ENCODE assay signal across 21 mouse cellular contexts in the genomic region with DNA sequence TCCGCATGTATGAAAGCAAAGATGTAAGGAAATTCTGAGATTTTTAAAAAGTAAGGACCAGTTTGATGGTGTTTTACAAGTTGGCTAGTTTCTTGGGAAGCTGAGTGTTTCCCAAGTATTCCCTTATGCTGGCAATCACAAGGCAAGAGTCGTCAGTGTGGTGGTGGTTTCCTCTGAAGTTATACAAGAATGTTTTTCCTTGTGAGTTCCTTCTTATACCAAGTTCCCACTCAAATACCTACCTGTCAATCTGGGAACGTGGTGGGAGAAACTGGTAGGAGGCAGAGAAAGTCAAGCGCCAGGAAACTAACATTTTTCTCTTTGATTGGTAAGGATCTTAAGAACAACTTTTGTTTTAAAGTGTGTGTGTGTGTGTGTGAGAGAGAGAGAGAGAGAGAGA.
DNase-seq lines count a peak whose midpoint lies in the region; ATAC-seq lines count a peak whose summit lies in the region.
"Had no signal": no experiment of that assay in that cellular context is flagged by ENCODE, and none has a peak within 500 bp of the region (broad histone marks: within the 10 kb centered on the region; RNA-seq: fewer than 3 reads in every experiment).

No protein-coding gene starts in this region.

- DNase-seq in frontal cortex, postnatal 36 days (ENCODE audit: low spot score in 2 of 2) = no peak
- DNase-seq in brain, adult 2 months (ENCODE audit: low read depth, low spot score) = peak; percentile 69
- peak; percentile 51 for DNase-seq in telencephalon, adult 2 months (ENCODE audit: low read depth, low spot score)
- DNase-seq in spleen, postnatal 10 days (ENCODE audit: low spot score in 2 of 2) = no peak
- DNase-seq: adrenal gland, adult 8-10 months; adrenal gland, postnatal 14 days; adrenal gland, postnatal 36 days; B cell, adult 2 months; cerebellum, adult 11 months; cerebellum, adult 18-20 months; cerebellum, adult 8-10 months; cerebellum, adult 9-11 months; cerebellum, postnatal 14 days; cerebellum, postnatal 36 days; forebrain, postnatal 0 days had no signal

- peak; percentile 89 for ATAC-seq in frontal cortex, adult (ENCODE audit: low TSS enrichment)
- ATAC-seq: activated CD4-positive, CD25-positive, alpha-beta regulatory T cell, adult 4 months; CD4-positive, CD25-positive, alpha-beta regulatory T cell, adult 4 months; forebrain, embryonic 13.5 days; forebrain, embryonic 15.5 days; forebrain, postnatal 0 days; Patski had no signal

Comparison
In these comparisons a context has a peak if more than half of its experiments do, and no peak if none do; other contexts are left out.
1. DNase-seq: peak in brain, adult 2 months (single experiment) and telencephalon, adult 2 months (single experiment); none in frontal cortex, postnatal 36 days (0 of 2) and spleen, postnatal 10 days (0 of 2).